Mouse (Mus musculus): ENCODE data around the gene Spink2. TPM values are rescaled to one million over a fixed set of nuclear protein-coding genes. Genes with fewer than 3 reads are reported as not detected.

Spink2 gene
- polyA plus RNA-seq (2012; rRNA removed): 0.28 and 0.95 TPM in 2 replicates

DNA sequence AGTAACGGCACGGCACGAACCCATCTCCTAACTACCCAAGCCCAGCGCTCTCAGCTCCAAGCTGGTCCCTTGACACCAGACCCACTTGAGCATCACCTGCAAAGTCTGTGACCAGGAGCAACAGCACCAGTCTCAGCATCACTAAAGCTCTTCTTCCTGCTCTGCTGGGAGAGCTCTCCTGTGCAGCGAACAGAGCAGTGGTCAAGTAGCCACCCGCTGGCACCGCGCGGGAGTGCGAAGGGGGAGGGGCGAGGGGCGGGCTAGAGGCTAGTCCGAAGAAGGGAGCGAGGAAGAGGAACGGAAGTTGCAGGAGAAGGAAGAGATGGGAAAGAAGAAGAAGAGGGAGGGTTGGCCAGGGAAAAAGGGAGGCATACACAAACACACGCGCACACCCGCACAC, at the start of gene Spink2:
Gene Spink2, minus strand, starts transcription at position 236 of the 400 bp plus-strand sequence.

Other genes starting within 250 kb of the Spink2 start
- gene Srp72, start 236.8 kb downstream of the Spink2 start, polyA plus RNA-seq (2012; rRNA removed): 82.3 and 83.2 TPM in 2 replicates
- gene Arl9, start 207.4 kb downstream of the Spink2 start, polyA plus RNA-seq (2012; rRNA removed): 0.47 and 0.51 TPM in 2 replicates
- 0.67 and 0.82 TPM in 2 replicates for gene Thegl, start 195.4 kb downstream of the Spink2 start, polyA plus RNA-seq (2012; rRNA removed)
- gene Hopx, start 96.3 kb downstream of the Spink2 start, polyA plus RNA-seq (2012; rRNA removed): 24.6 and 33.1 TPM in 2 replicates
- 5.0 and 6.0 TPM in 2 replicates for gene Rest, start 54.0 kb upstream of the Spink2 start, polyA plus RNA-seq (2012; rRNA removed)
- 24.9 and 25.3 TPM in 2 replicates for gene Noa1, start 98.6 kb upstream of the Spink2 start, polyA plus RNA-seq (2012; rRNA removed)
- gene Polr2b, start 98.7 kb upstream of the Spink2 start, polyA plus RNA-seq (2012; rRNA removed): 52.8 and 56.0 TPM in 2 replicates
- gene Igfbp7, start 196.6 kb upstream of the Spink2 start, polyA plus RNA-seq (2012; rRNA removed): 107 and 108 TPM in 2 replicates

Measured in central nervous system, embryonic 18 days (tissue).